Mouse (Mus musculus) erythroblast, embryonic 14.5 days (primary cell): ENCODE measurements around the gene Pld4. TPM values are rescaled to one million over a fixed set of nuclear protein-coding genes. Genes with fewer than 3 reads are reported as not detected.

Experiments
- H3K27me3 ChIP-seq: 2 replicates; pipeline ENCODE4 v1.6.1; 2012; ENCODE audit warnings: inconsistent platforms; ENCODE audit not compliant: control insufficient read depth
- H3K36me3 ChIP-seq: 2 replicates; pipeline ENCODE4 v1.6.1; 2012; ENCODE audit warnings: mild to moderate bottlenecking, inconsistent platforms; ENCODE audit not compliant: control insufficient read depth
- H3K4me1 ChIP-seq: 2 replicates; pipeline ENCODE4 v1.6.1; 2012; ENCODE audit warnings: inconsistent platforms; ENCODE audit not compliant: control insufficient read depth
- H3K4me3 ChIP-seq: replicated peaks from 2 replicates; pipeline ENCODE3; 2012; ENCODE audit warnings: moderate library complexity, mild to moderate bottlenecking, inconsistent platforms
- H3K9me3 ChIP-seq: 2 replicates; pipeline ENCODE4 v1.6.1; 2012; ENCODE audit warnings: low read length, inconsistent platforms, mixed read lengths; ENCODE audit not compliant: control insufficient read depth
- GATA1 ChIP-seq: IDR thresholded peaks from 2 replicates; pipeline ENCODE4 v1.6.1; 2012; ENCODE audit warnings: low read length, inconsistent platforms, mixed read lengths
- TAL1 ChIP-seq: IDR thresholded peaks from 3 replicates; pipeline ENCODE4 v1.6.1; 2012; ENCODE audit warnings: low read length, inconsistent platforms, mixed read lengths
- polyA plus RNA-seq: library from polyadenylated mRNA; stranded (reverse); fragments of >175 nt; gene quantifications from 2 replicates; pipeline ENCODE4 v1.2.3, GENCODE M21; 2012

The Pld4 gene
- polyA plus RNA-seq, 1 experiment = 0.24 TPM

GRCm38 (mm10) chr12:112744891-112745580 lies 15.4 kb upstream of the Pld4 start:
- Histone ChIP-seq H3K9me3 (no peaks in the 10 kb centered on the region), H3K36me3 (peaks cover 2% of the 10 kb centered on the region; the same call in 1 of the 2 replicates), H3K4me3 (no peak overlapping the region), H3K4me1 (no peaks in the 10 kb centered on the region; the same call in 1 of the 2 replicates), H3K27me3 (no peaks in the 10 kb centered on the region)
- TF ChIP-seq TAL1 (no peak), GATA1 (no peak)

GRCm38 (mm10) chr12:112745716-112746115 lies 14.7 kb upstream of the Pld4 start:
- H3K27me3 ChIP-seq = no peaks in the 10 kb centered on the region; the same call in 1 of the 2 replicates

GRCm38 (mm10) chr12:112746461-112746807 lies 14.0 kb upstream of the Pld4 start:
- Histone ChIP-seq H3K4me1 (no peaks in the 10 kb centered on the region; the same call in 1 of the 2 replicates), H3K27me3 (peaks cover 6% of the 10 kb centered on the region), H3K9me3 (no peaks in the 10 kb centered on the region), H3K4me3 (no peak overlapping the region), H3K36me3 (peaks cover 2% of the 10 kb centered on the region; the same call in 1 of the 2 replicates)
- TF ChIP-seq TAL1 (no peak), GATA1 (no peak)

More at GRCm38 (mm10) chr12:112745716-112746115, 14.7 kb upstream of the Pld4 start:
- TF ChIP-seq TAL1 = no peak
- Histone ChIP-seq H3K4me1 (no peaks in the 10 kb centered on the region; the same call in 1 of the 2 replicates), H3K4me3 (no peak overlapping the region), H3K9me3 (no peaks in the 10 kb centered on the region), H3K36me3 (peaks cover 2% of the 10 kb centered on the region; the same call in 1 of the 2 replicates)

GRCm38 (mm10) chr12:112746808-112747605 lies 13.4 kb upstream of the Pld4 start:
- H3K27me3 ChIP-seq = peaks cover 6% of the 10 kb centered on the region
- TF ChIP-seq GATA1 (no peak), TAL1 (no peak)
- H3K9me3 ChIP-seq = no peaks in the 10 kb centered on the region
- peaks cover 2% of the 10 kb centered on the region; the same call in 1 of the 2 replicates for H3K36me3 ChIP-seq
- H3K4me1 ChIP-seq = no peaks in the 10 kb centered on the region; the same call in 1 of the 2 replicates
- H3K4me3 ChIP-seq = no peak overlapping the region

GRCm38 (mm10) chr12:112747606-112747970 lies 12.9 kb upstream of the Pld4 start:
- TF ChIP-seq TAL1 (no peak), GATA1 (no peak)
- Histone ChIP-seq H3K9me3 (no peaks in the 10 kb centered on the region), H3K4me1 (no peaks in the 10 kb centered on the region; the same call in 1 of the 2 replicates), H3K4me3 (no peak overlapping the region), H3K36me3 (peaks cover 2% of the 10 kb centered on the region; the same call in 1 of the 2 replicates), H3K27me3 (peaks cover 6% of the 10 kb centered on the region)

- TF ChIP-seq TAL1 = no peak
- no peak for TF ChIP-seq GATA1
- no peaks in the 10 kb centered on the region for H3K4me1 ChIP-seq
- H3K36me3 ChIP-seq = no peaks in the 10 kb centered on the region
- H3K4me3 ChIP-seq = no peak overlapping the region
- no peaks in the 10 kb centered on the region for H3K9me3 ChIP-seq
- H3K27me3 ChIP-seq = peaks cover 6% of the 10 kb centered on the region
Measured at GRCm38 (mm10) chr12:112750976-112751375, 9.5 kb upstream of the Pld4 start.

- H3K9me3 ChIP-seq = no peaks in the 10 kb centered on the region
Measured at GRCm38 (mm10) chr12:112752399-112752798, 8.1 kb upstream of the Pld4 start.

GRCm38 (mm10) chr12:112755900-112756299 lies 4.6 kb upstream of the Pld4 start:
- H3K36me3 ChIP-seq = no peaks in the 10 kb centered on the region

More at GRCm38 (mm10) chr12:112752399-112752798, 8.1 kb upstream of the Pld4 start:
- H3K27me3 ChIP-seq = peaks cover 6% of the 10 kb centered on the region
- no peak overlapping the region for H3K4me3 ChIP-seq
- TF ChIP-seq TAL1 = no peak
- TF ChIP-seq GATA1 = no peak
- no peaks in the 10 kb centered on the region for H3K4me1 ChIP-seq
- no peaks in the 10 kb centered on the region for H3K36me3 ChIP-seq

GRCm38 (mm10) chr12:112757896-112758295 lies 2.6 kb upstream of the Pld4 start:
- no peaks in the 10 kb centered on the region for H3K9me3 ChIP-seq
- H3K4me1 ChIP-seq = no peaks in the 10 kb centered on the region
- no peaks in the 10 kb centered on the region; the same call in 1 of the 2 replicates for H3K27me3 ChIP-seq
- H3K4me3 ChIP-seq = no peak overlapping the region
- no peaks in the 10 kb centered on the region for H3K36me3 ChIP-seq
- no peak for TF ChIP-seq TAL1
- no peak for TF ChIP-seq GATA1

More at GRCm38 (mm10) chr12:112755900-112756299, 4.6 kb upstream of the Pld4 start:
- Histone ChIP-seq H3K4me3 (no peak overlapping the region), H3K9me3 (no peaks in the 10 kb centered on the region), H3K27me3 (peaks cover 4% of the 10 kb centered on the region), H3K4me1 (no peaks in the 10 kb centered on the region)
- no peak for TF ChIP-seq GATA1
- TF ChIP-seq TAL1 = no peak
